Mouse (Mus musculus): Measurements from ENCODE around the gene Cdk5.

The Cdk5 gene

GRCm38 (mm10) chr5:24423129-24424003 is at the start of gene Cdk5, which contains the start of gene Slc4a2:
Gene Cdk5 (minus strand): TSS chr5:24423530.
Gene Slc4a2 (plus strand): TSS chr5:24423837.
- peak; percentile 99 for DNase-seq (ENCODE audit: low read depth, low spot score)

GRCm38 (mm10) chr5:24470600-24470999 is 47.3 kb upstream of the Cdk5 start:
- peak; percentile 60 for DNase-seq (ENCODE audit: low read depth, low spot score)

- DNase-seq (ENCODE audit: low read depth, low spot score), result no peak
Observed at GRCm38 (mm10) chr5:24466762-24467161, 43.4 kb upstream of the Cdk5 start.

DNA sequence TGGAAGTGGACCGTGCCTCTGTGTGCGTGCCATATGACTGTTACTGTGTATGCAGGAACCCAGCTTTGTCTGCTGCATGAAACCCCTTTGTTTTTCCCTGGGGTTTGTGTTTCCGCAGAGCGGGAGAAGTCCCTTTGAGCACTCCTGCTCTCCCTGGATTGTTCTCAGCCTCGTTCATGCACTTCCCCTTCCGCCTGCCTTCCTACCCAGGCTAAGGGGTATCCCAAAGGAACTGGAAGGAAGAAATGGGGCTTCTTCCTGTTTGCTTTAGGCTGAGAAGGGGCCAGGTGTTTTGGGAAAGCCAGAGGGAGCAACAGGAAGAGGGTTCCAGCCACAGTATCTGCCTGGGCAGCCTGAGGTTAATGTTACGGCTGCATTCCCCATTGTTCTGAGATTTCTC is 32.3 kb upstream of the Cdk5 start:
- no peak for DNase-seq (ENCODE audit: low read depth, low spot score)

DNA sequence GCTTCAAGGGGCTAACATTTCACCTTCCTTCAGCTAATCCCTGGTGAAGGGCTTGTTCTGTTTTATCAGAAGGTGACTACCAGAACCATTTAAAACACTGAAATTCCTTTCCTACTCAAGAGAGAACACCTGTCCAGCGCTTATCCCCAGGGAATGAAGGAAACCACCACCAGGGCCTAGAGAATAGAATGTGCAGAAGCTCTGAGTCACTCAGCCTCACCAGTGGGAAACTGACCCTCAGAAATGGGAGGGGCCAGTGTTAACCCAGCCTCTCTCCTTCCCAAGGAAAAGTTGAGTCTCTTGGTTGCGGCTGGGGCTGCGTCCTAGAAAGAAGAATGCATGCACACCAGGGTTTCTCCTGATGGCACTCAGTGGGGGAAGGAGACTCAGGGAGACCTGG is 31.7 kb upstream of the Cdk5 start:
- no peak for DNase-seq (ENCODE audit: low read depth, low spot score)

- DNase-seq (ENCODE audit: low read depth, low spot score), result no peak
Observed at GRCm38 (mm10) chr5:24453985-24454303, 30.6 kb upstream of the Cdk5 start.

GRCm38 (mm10) chr5:24453283-24453984 is 30.1 kb upstream of the Cdk5 start:
- DNase-seq (ENCODE audit: low read depth, low spot score), result no peak

- DNase-seq (ENCODE audit: low read depth, low spot score), result no peak
Observed at GRCm38 (mm10) chr5:24452691-24453233, 29.4 kb upstream of the Cdk5 start.

DNA sequence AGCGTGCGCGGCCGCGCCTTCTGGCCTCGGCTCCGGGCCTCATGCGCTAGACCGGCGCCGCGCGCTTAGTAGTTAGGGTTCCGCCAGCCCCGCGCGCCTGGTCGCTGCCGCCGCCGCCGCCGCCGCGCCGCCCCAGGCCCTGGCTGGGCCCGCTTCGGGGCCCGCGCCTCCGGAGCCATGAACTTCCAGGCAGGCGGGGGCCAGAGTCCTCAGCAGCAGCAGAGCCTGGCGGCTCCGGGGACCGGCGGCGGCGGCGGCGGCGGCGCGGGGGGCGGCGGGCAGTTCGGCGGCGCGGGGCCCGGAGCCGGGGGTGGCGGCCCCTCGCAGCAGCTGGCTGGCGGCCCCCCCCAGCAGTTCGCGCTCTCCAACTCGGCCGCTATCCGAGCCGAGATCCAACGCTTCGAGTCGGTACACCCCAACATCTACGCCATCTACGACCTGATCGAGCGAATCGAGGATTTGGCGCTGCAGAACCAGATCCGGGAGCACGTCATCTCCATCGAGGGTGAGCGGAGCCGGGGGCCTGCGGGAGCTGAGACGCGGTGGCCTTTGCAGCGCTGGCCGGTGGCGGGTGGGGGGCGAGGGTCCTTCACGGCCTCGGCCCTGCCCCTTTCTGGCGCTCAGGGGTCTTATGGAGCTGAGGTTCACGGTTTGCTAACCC is 28.8 kb upstream of the Cdk5 start, which contains the start of gene Agap3:
TSS of gene Agap3 (plus strand) at position 148 of the 661 bp plus-strand sequence.
- no peak for DNase-seq (ENCODE audit: low read depth, low spot score)

GRCm38 (mm10) chr5:24451264-24452029 is 28.1 kb upstream of the Cdk5 start:
- DNase-seq (ENCODE audit: low read depth, low spot score), result peak; percentile 86

DNA sequence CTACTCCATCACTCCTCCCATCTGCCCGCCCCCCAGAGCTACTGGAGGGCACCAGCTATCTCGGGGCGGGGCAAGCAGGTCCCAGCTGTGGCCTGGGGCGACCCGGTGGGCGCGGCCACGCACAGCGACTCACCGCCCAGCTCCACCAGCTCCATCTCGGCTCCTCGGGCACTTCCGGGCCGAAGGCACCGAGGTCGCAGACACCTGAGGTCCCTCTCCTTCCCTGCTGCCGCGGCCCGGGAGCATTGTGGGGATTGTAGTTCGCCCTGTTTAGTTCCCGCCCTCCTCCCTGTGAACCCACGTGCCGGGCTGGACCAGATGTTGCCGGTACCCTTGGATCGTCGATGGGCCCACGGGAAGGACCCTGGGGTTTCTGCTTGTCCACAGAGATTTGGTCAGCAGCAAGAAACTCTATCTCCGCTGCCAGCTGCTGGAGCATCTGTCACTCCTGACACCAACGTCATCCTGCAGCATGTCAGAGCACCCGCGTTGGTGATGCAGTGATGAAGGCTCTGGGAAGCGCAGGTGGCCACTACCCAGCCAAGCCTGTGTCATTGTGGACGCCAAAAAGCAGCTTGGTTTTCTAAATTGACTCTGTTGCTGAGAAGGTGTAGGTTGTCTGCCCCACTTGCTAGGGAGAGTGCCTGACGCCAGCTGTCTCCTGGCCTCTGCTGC is 24.4 kb upstream of the Cdk5 start, which contains the start of gene Tmub1:
TSS of gene Tmub1 (minus strand) at position 231 of the 675 bp plus-strand sequence.
- DNase-seq (ENCODE audit: low read depth, low spot score), result peak; percentile 73

GRCm38 (mm10) chr5:24446630-24447029 is 23.3 kb upstream of the Cdk5 start:
- DNase-seq (ENCODE audit: low read depth, low spot score), result no peak

GRCm38 (mm10) chr5:24445428-24446080 is 22.2 kb upstream of the Cdk5 start:
- DNase-seq (ENCODE audit: low read depth, low spot score), result no peak

DNA sequence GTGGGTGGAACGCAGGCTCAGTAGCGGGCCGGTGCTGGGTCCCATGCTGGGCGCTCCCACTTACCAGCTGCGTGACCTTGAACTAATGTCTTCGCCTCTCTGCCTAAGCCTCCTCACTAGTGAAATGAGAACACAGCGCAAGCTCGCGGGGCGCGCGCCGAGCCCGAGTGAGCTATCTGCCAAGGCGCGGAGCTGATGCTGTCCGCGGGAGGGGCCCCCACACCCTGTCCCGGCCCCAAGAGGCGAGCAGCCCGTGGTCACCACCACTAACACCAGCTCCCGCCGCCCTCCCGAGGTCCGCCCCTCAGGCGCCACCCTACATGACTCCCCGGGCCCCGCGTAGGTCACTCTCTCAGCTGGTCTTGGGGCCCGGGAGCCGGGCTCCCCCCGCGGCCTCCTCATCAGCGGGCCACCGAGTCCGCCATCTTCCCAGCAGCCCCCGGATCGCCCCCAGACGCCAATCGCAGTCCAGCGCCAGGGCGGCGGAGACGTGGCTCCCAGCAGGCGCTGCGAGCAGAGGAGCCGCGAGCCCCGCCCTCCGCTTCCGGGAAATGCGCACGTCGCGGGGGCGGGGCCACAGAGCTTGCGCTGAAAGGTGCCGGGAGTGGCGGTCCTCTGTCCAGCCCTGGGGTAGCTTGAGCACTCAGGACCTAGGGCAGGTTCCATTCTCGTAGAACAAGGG is 21.6 kb upstream of the Cdk5 start, which contains the start of gene Fastk:
TSS of gene Fastk (minus strand) at position 542 of the 682 bp plus-strand sequence.
- DNase-seq (ENCODE audit: low read depth, low spot score), result peak; percentile 90

- no peak for DNase-seq (ENCODE audit: low read depth, low spot score)
Observed at GRCm38 (mm10) chr5:24443927-24444326, 20.6 kb upstream of the Cdk5 start.

- no peak for DNase-seq (ENCODE audit: low read depth, low spot score)
Observed at GRCm38 (mm10) chr5:24443204-24443603, 19.9 kb upstream of the Cdk5 start.

GRCm38 (mm10) chr5:24442029-24442428 is 18.7 kb upstream of the Cdk5 start:
- DNase-seq (ENCODE audit: low read depth, low spot score), result no peak

DNA sequence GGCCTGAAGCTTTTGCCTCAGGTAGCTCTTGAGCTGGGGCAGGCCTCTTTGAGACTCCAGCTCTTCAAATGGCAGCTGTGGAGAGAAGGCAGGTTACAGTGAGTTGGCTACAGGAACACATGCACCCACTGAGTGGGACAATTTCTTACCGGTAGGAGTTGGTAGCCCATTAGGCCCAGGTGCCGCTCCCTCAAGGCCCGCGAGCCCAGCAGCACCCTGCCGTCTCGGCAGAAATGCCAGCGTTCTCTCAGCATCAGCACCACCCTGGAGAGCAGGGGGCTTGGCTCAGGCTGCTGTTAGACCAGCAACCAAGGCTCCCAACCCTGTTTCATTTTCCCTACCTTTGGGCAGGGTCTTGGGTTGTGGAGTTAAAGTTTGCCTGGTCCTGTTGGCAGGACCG is 17.9 kb upstream of the Cdk5 start:
- DNase-seq (ENCODE audit: low read depth, low spot score), result no peak

DNA sequence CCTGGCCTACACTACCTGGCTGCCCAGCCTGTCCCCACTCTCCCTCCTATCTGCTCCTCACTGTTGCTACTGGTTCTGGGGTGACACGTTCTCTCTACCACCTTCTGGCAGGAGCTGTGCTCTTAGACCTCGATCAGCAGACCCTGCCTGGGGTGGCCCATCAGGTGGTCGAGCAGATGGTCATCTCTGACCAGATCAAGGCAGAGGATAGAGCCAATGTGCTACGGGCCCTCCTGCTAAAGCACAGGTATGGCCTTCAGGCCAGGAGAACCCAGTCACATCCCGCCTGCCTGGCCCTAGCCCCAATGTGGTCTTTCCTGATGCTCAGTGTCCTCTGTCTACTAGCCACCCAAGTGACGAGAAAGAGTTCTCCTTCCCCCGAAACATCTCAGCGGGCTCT is 10.7 kb upstream of the Cdk5 start:
- no peak for DNase-seq (ENCODE audit: low read depth, low spot score)
